Mouse (Mus musculus): ENCODE data around the gene Hydin. TPM values are rescaled to one million over a fixed set of nuclear protein-coding genes. Genes with fewer than 3 reads are reported as not detected.

The Hydin gene
- total and polyA plus RNA-seq, 2 experiments from 2014 or later, result 0.49 to 0.88 TPM

DNA sequence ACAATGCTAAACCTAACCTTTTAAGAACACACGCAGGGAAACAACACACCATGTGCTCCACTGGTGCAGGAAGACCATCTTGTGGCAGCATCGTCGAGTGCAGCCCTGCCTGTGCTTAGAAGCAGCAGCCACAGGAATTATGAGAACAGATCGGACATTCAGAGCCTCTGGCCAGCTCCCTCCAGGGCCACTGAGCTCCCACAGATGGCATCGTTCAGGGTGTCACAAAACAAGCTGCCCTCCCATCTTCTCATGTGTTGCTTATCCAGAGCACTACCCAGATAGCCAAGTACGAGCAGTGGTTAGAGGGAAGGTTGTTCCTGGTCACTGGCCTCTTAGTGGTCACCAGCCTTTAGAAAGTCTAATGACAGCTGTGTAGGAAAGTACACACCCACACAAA, 382.5 kb downstream of the Hydin start:
- TF ChIP-seq CTCF (IDR thresholded peaks at IDR 0.05), result no peak
- Histone ChIP-seq H3K4me2 (ENCODE audit: low read depth, low read length, poor library complexity, severe bottlenecking) (no peak overlapping the region), H3K27ac (ENCODE audit: low read depth, low read length) (no peak overlapping the region), H3K36me3 (ENCODE audit: insufficient read depth, low read length) (peaks cover 34% of the 10 kb centered on the region; the same call in 1 of the 2 replicates), H3K4me3 (ENCODE audit: low read depth, low read length) (no peak overlapping the region), H3K4me1 (ENCODE audit: insufficient read depth, low read length) (no peaks in the 10 kb centered on the region), H3K27me3 (ENCODE audit: insufficient read depth, low read length) (no peaks in the 10 kb centered on the region), H3K9me3 (ENCODE audit: low read length) (no peaks in the 10 kb centered on the region), H3K9ac (replicated peaks; ENCODE audit: low read length, poor library complexity, severe bottlenecking) (no peak overlapping the region)
- WGBS, result 97% methylated on average over 6 of the region's 6 CpGs
- DNase-seq (ENCODE audit: low spot score), result no peak
- ATAC-seq (ENCODE audit: low FRiP score), result no peak

DNA sequence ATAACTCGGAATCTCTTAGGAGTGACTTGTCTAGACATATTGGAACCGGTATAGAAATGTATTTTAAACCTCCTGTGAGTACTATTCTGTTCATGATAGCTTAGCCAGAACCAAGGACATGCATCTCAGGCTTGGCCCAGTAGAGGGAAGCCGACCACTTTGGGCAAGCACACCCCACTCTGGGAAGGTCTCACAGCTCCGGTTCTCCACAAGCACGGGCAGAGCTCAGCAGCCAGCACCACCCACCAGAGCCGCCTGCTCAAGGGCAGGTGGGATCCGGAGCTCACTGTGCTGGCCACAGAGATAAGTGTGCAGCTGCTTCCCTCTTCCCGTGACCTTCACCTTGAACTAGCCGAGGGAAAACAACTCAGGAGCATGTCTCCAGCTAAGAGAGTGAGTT, 384.1 kb downstream of the Hydin start:
- Histone ChIP-seq H3K4me3 (ENCODE audit: low read depth, low read length) (no peak overlapping the region), H3K4me2 (ENCODE audit: low read depth, low read length, poor library complexity, severe bottlenecking) (no peak overlapping the region), H3K9me3 (ENCODE audit: low read length) (no peaks in the 10 kb centered on the region), H3K27ac (ENCODE audit: low read depth, low read length) (no peak overlapping the region), H3K4me1 (ENCODE audit: insufficient read depth, low read length) (no peaks in the 10 kb centered on the region), H3K9ac (replicated peaks; ENCODE audit: low read length, poor library complexity, severe bottlenecking) (no peak overlapping the region), H3K27me3 (ENCODE audit: insufficient read depth, low read length) (no peaks in the 10 kb centered on the region), H3K36me3 (ENCODE audit: insufficient read depth, low read length) (peaks cover 28% of the 10 kb centered on the region; the same call in 1 of the 2 replicates)
- DNase-seq (ENCODE audit: low spot score), result no peak
- 96% methylated on average over 9 of the region's 9 CpGs for WGBS
- ATAC-seq (ENCODE audit: low FRiP score), result no peak
- TF ChIP-seq CTCF (IDR thresholded peaks at IDR 0.05), result peak; percentile 13; the same call in 1 of the 2 replicates

GRCm38 (mm10) chr8:110651847-110652246, 385.1 kb downstream of the Hydin start:
- Histone ChIP-seq H3K4me1 (ENCODE audit: insufficient read depth, low read length) (no peaks in the 10 kb centered on the region), H3K27me3 (ENCODE audit: insufficient read depth, low read length) (no peaks in the 10 kb centered on the region), H3K4me2 (ENCODE audit: low read depth, low read length, poor library complexity, severe bottlenecking) (no peak overlapping the region), H3K36me3 (ENCODE audit: insufficient read depth, low read length) (peaks cover 26% of the 10 kb centered on the region; the same call in 1 of the 2 replicates), H3K27ac (ENCODE audit: low read depth, low read length) (no peak overlapping the region), H3K9ac (replicated peaks; ENCODE audit: low read length, poor library complexity, severe bottlenecking) (no peak overlapping the region), H3K9me3 (ENCODE audit: low read length) (no peaks in the 10 kb centered on the region), H3K4me3 (ENCODE audit: low read depth, low read length) (no peak overlapping the region)
- WGBS, result 81% methylated on average over 4 of the region's 4 CpGs
- DNase-seq (ENCODE audit: low spot score), result no peak
- no peak for TF ChIP-seq CTCF (IDR thresholded peaks at IDR 0.05)
- no peak for ATAC-seq (ENCODE audit: low FRiP score)

DNA sequence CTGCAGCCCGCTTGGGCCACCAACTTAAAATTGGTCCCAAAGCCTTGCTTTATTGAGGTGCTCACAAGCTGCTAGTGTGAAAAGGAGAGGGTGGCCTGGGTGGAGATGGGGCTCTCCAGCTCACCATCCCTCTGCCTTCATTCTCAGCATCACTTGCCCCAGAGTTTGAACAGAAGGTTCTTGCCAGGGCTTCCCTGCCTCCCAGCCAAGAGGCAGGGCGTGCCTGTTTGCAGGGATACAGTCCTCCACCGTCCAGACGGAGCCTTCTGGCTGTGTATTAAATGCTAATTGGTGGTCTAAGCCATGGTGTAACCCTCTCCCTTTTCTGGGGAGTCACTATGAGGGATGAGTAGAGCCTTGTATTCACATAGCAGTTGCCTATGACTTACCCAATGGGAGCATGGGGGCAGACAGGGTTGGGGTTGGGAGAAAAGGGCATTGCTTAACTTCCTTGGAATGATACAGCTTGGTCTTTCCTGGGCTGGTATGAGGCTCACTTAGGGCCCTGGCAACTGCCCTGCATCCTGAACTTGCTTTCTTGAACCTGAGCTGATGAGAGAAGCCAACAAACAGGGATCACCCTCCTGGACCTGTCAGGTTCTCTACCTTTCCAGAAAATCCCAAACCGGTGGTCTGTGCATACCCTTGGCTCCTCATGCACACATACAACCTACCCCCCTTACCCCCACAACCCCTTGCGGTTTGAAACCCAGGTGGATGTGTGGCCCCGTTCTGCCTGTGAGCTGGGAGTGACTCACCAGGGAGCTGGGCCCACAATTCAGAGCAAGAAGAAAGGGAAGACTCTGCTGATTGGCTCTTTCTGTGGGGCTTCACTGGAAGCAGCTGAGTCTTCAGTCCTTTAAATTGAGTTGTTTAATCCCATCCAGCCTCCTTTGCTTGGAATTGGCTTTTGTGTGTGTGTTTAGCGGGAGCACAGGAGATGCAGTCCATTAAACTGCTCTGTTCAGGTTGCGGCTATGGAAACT, 387.6 kb downstream of the Hydin start:
- Histone ChIP-seq H3K36me3 (ENCODE audit: insufficient read depth, low read length) (peaks cover 30% of the 10 kb centered on the region), H3K9ac (replicated peaks; ENCODE audit: low read length, poor library complexity, severe bottlenecking) (no peak overlapping the region), H3K4me1 (ENCODE audit: insufficient read depth, low read length) (no peaks in the 10 kb centered on the region), H3K4me2 (ENCODE audit: low read depth, low read length, poor library complexity, severe bottlenecking) (no peak overlapping the region), H3K4me3 (ENCODE audit: low read depth, low read length) (no peak overlapping the region), H3K27me3 (ENCODE audit: insufficient read depth, low read length) (no peaks in the 10 kb centered on the region), H3K9me3 (ENCODE audit: low read length) (no peaks in the 10 kb centered on the region), H3K27ac (ENCODE audit: low read depth, low read length) (no peak overlapping the region)
- ATAC-seq (ENCODE audit: low FRiP score), result no peak
- DNase-seq (ENCODE audit: low spot score), result no peak
- 60% methylated on average over 9 of the region's 9 CpGs for WGBS
- no peak for TF ChIP-seq CTCF (IDR thresholded peaks at IDR 0.05)

- H3K27ac ChIP-seq (ENCODE audit: low read depth, low read length), result no peak overlapping the region
- peak; percentile 45 for DNase-seq (ENCODE audit: low spot score)
These were observed 389.1 kb downstream of the Hydin start for GRCm38 (mm10) chr8:110655827-110656226.

GRCm38 (mm10) chr8:110657661-110658060, 390.9 kb downstream of the Hydin start:
- Histone ChIP-seq H3K4me2 (ENCODE audit: low read depth, low read length, poor library complexity, severe bottlenecking) (no peak overlapping the region), H3K9ac (replicated peaks; ENCODE audit: low read length, poor library complexity, severe bottlenecking) (no peak overlapping the region), H3K9me3 (ENCODE audit: low read length) (no peaks in the 10 kb centered on the region), H3K4me1 (ENCODE audit: insufficient read depth, low read length) (no peaks in the 10 kb centered on the region), H3K4me3 (ENCODE audit: low read depth, low read length) (no peak overlapping the region), H3K27me3 (ENCODE audit: insufficient read depth, low read length) (no peaks in the 10 kb centered on the region), H3K36me3 (ENCODE audit: insufficient read depth, low read length) (peaks cover 19% of the 10 kb centered on the region), H3K27ac (ENCODE audit: low read depth, low read length) (no peak overlapping the region)
- DNase-seq (ENCODE audit: low spot score) (no peak), ATAC-seq (ENCODE audit: low FRiP score) (no peak)
- TF ChIP-seq CTCF (IDR thresholded peaks at IDR 0.05), result no peak
- WGBS, result 94% methylated on average over 2 of the region's 2 CpGs

More at GRCm38 (mm10) chr8:110655827-110656226, 389.1 kb downstream of the Hydin start:
- no peak for TF ChIP-seq CTCF (IDR thresholded peaks at IDR 0.05)
- H3K9ac ChIP-seq (replicated peaks; ENCODE audit: low read length, poor library complexity, severe bottlenecking), result no peak overlapping the region
- no peak for ATAC-seq (ENCODE audit: low FRiP score)
- H3K4me2 ChIP-seq (ENCODE audit: low read depth, low read length, poor library complexity, severe bottlenecking), result no peak overlapping the region
- H3K36me3 ChIP-seq (ENCODE audit: insufficient read depth, low read length), result peaks cover 23% of the 10 kb centered on the region
- no peaks in the 10 kb centered on the region for H3K9me3 ChIP-seq (ENCODE audit: low read length)
- 79% methylated on average over 1 of the region's 1 CpGs for WGBS
- no peaks in the 10 kb centered on the region for H3K4me1 ChIP-seq (ENCODE audit: insufficient read depth, low read length)
- H3K4me3 ChIP-seq (ENCODE audit: low read depth, low read length), result no peak overlapping the region
- H3K27me3 ChIP-seq (ENCODE audit: insufficient read depth, low read length), result no peaks in the 10 kb centered on the region

Small RNA genes within 50 kb of the gene (microRNA-seq; reads per million reads assigned to microRNA genes)
- gene Gm44489 (ENCODE audit: borderline number of aligned reads), result not detected
- not detected for gene Gm47306 (ENCODE audit: borderline number of aligned reads)

Other genes starting within 250 kb of the Hydin start
- gene Chst4, start 227.2 kb upstream of the Hydin start, total RNA-seq (2014; rRNA removed), result not detected in 2 replicates
- not detected in 2 replicates for gene Chst4, start 227.2 kb upstream of the Hydin start, polyA plus RNA-seq (2015; fragmentation: Nextera tagmentation; extraction: Ambion mirVana)
- 13.6 and 15.7 TPM in 2 replicates for gene Zfp612, start 187.2 kb upstream of the Hydin start, total RNA-seq (2014; rRNA removed)
- gene Zfp612, start 187.2 kb upstream of the Hydin start, polyA plus RNA-seq (2015; fragmentation: Nextera tagmentation; extraction: Ambion mirVana), result 16.5 and 16.7 TPM in 2 replicates
- gene Gm21964, start 165.8 kb upstream of the Hydin start, total RNA-seq (2014; rRNA removed), result not detected in 2 replicates
- gene Gm21964, start 165.8 kb upstream of the Hydin start, polyA plus RNA-seq (2015; fragmentation: Nextera tagmentation; extraction: Ambion mirVana), result not detected in 2 replicates
- not detected in 2 replicates for gene Gm17720, start 164.2 kb upstream of the Hydin start, total RNA-seq (2014; rRNA removed)
- not detected in 2 replicates for gene Gm17720, start 164.2 kb upstream of the Hydin start, polyA plus RNA-seq (2015; fragmentation: Nextera tagmentation; extraction: Ambion mirVana)
- 105 and 126 TPM in 2 replicates for gene Calb2, start 98.8 kb upstream of the Hydin start, total RNA-seq (2014; rRNA removed)
- gene Calb2, start 98.8 kb upstream of the Hydin start, polyA plus RNA-seq (2015; fragmentation: Nextera tagmentation; extraction: Ambion mirVana), result 295 and 359 TPM in 2 replicates
- gene Cmtr2, start 51.3 kb upstream of the Hydin start, total RNA-seq (2014; rRNA removed), result 17.1 and 19.1 TPM in 2 replicates
- gene Cmtr2, start 51.3 kb upstream of the Hydin start, polyA plus RNA-seq (2015; fragmentation: Nextera tagmentation; extraction: Ambion mirVana), result 7.4 and 7.7 TPM in 2 replicates